Mouse (Mus musculus) CD4-positive, CD25-positive, alpha-beta regulatory T cell, adult 4 months (primary cell): Measurements from ENCODE around the gene Htr5a. TPM values are rescaled to one million over a fixed set of nuclear protein-coding genes. Genes with fewer than 3 reads are reported as not detected.

ENCODE experiments used
- ATAC-seq: one replicate; pipeline ENCODE4 v1.8.0; 2017
- polyA plus RNA-seq, 2 experiments: library from polyadenylated mRNA; unstranded; fragments of 100-300 nt; shearing (Covaris generic); gene quantifications; one replicate each; pipeline ENCODE4 v1.2.1; 2017

The Htr5a gene
- polyA plus RNA-seq, 2 experiments from 2014 or later: not detected

DNA sequence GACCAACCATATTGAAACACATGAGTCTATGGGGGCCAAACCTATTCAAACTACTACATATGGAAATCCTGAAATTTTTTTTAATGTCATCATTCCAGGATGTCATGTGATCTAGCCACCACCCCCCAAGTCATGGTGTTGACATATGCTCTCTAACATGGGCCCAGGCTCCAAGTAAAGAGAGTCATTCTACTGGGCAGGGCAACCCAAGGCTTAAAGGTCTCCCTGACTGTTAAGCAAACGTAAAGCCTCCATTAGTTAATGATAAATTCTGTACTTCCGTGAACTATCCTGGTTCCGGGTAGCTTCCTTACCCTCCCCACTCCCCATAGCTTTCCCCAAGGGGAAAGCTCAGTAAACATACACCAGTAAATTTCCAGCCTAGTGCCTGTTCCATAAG is 46.1 kb downstream of the Htr5a start:
- no peak for ATAC-seq

DNA sequence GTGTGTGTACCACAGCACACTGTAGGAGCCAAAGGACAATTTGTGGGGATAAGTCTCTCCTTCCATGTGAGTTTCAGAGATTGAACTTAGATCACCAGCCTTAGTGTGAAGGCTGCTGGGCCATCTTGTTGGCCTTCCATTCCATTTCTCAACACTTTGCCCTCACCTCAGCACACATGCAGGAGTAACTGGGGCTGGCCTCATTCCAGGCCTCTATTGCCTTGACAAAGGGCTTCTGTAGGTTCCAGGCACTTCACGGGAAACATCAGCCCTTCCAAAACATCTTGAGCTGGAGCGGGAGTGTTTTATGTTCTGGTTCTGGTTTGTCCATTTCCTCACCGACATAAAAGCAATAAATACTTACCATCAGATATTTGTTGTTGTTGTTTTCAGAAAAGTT is 54.0 kb downstream of the Htr5a start:
- ATAC-seq: no peak

DNA sequence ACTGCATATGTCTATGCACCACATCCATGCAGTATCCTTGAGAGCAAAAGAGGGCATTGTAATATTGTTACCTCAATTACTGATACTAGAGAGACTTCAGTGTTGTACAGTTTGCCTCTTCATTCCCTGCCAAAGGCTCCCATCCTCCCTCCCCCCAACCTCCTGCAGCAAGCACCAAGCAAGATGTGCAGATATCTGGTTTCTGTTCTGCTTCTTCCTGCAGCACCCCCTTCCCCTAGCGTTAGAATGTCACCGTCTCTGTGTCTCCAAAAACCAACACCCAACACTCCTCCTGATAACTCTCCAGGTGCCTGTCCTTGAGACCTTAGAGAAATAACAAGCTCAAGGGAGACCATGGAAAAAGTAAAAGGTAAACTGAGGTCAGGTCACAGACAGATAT is 57.8 kb downstream of the Htr5a start:
- no peak for ATAC-seq

DNA sequence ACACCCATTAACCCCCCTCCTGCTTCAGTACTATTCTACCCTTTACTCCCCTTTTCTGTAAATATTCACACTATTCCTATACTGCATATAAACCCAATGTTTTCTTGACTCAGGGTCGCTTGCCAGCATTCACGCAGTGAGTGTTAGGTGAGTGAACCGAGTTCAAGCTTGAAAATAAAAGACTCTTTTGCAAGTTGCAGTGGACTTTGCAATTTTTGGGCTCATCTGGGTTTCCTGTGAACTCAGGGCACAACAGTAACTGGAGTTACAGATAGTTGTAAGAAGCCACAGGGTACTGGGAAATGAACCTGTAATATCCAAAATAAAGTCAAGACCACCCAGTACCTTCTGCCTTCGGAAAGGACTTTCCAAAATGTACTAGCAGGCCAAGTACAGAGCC is 58.2 kb downstream of the Htr5a start:
- ATAC-seq: no peak

Other genes starting within 250 kb of the Htr5a start
- 10 to 100 TPM in 1 of 2 experiments, 1 to 10 TPM in 1; 4.7 to 10.8 TPM for gene Paxip1, start 50.5 kb upstream of the Htr5a start, polyA plus RNA-seq
- 10 to 100 TPM; 28.0 to 32.8 TPM for gene Insig1, start 229.2 kb downstream of the Htr5a start, polyA plus RNA-seq